Comparison of ENCODE assay signal across 16 mouse cellular contexts in genomic region chr9:52104225-52104615, GRCm38 (mm10).
"Had no signal": no experiment of that assay in that cellular context is flagged by ENCODE, and none has a peak within 500 bp of the region (broad histone marks: within the 10 kb centered on the region; RNA-seq: fewer than 3 reads in every experiment).

No protein-coding gene starts in this region.

- H3K27ac ChIP-seq: intestine, embryonic 15.5 days; limb, embryonic 10.5 days; midbrain, embryonic 15.5 days; neural tube, embryonic 12.5 days had no signal

- H3K36me3 ChIP-seq: intestine, embryonic 15.5 days; limb, embryonic 10.5 days; midbrain, embryonic 15.5 days; neural tube, embryonic 12.5 days had no signal

- H3K4me1 ChIP-seq: midbrain, embryonic 15.5 days; neural tube, embryonic 12.5 days had no signal

- H3K27me3 ChIP-seq: midbrain, embryonic 15.5 days; neural tube, embryonic 12.5 days had no signal

- H3K4me2 ChIP-seq: intestine, embryonic 15.5 days; midbrain, embryonic 11.5 days; midbrain, embryonic 15.5 days; neural tube, embryonic 12.5 days had no signal

- H3K4me3 ChIP-seq: intestine, embryonic 15.5 days; limb, embryonic 10.5 days; midbrain, embryonic 15.5 days; neural tube, embryonic 12.5 days had no signal

- H3K9me3 ChIP-seq: intestine, embryonic 15.5 days; limb, embryonic 10.5 days; megakaryocyte, embryonic 14.5 days; midbrain, embryonic 15.5 days; neural tube, embryonic 12.5 days had no signal

- H3K9ac ChIP-seq: intestine, embryonic 15.5 days; midbrain, embryonic 15.5 days; neural tube, embryonic 12.5 days had no signal

- ATAC-seq: midbrain, embryonic 15.5 days had no signal

- DNase-seq: kidney, adult 18-20 months; kidney, postnatal 10 days; kidney, postnatal 4 days; lung, adult 2 months; lung, postnatal 10 days; lung, postnatal 4 days; right cerebral cortex, postnatal 4 days; spleen, adult 18-20 months; thymus, adult 18-20 months; thymus, postnatal 14 days had no signal
